Mouse (Mus musculus): Measurements from ENCODE around the gene Gm45521.

Gene Gm45521

DNA sequence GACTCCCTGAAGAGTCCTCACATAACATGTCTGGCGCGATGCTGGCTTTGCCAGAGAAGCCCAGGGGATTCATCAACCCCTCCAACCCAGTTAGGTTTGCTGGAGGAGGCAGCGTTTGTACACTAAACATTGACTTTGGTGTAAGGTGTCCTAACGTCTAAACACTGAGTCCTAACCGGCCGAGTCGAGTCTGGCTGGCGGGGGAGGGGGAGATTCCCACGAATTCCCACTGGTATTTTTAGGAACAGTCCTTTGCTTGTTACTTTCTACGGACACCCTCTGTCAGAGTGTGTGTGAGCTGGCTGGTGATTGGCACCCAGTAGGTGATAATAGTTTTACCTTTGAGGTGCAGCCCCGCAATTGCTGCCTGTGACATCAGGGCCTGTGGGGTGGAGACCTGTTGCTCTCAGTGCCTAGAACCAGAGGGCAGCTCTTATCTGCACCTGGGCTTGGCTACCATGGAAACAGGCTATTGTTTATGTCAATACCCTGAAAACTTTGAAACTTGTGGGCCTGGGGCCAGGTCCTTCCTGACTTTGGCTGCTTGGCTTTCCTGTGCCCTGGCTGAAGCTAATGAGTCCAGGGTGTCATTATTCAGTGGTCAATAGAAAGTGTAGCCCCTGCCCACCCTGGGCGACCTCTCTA, 4.4 kb upstream of the Gm45521 start:
- DNase-seq (ENCODE audit: low spot score), result peak; percentile 75

- no peak for DNase-seq (ENCODE audit: low spot score)
These were observed 3.0 kb upstream of the Gm45521 start for GRCm38 (mm10) chr14:7954071-7954471.

DNA sequence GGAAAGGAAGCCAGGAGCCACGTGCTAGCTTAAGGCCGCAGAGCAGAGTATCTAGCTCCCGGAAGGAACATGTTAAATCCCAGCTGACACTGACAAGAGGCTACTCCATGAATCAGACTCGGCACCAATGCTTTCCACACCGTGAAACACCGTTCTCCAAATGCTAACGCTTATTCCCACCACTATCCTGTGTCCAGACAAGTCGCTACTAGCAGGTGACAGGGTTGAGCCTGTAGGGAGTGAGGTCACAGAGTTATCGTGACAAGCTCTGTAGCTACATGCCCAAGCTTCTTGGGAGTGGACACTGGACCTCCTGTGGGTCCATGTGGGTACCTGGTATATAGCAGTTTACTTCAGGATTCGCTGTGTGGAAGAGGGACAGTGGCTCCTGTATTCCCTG, 661 bp upstream of the Gm45521 start:
- no peak for DNase-seq (ENCODE audit: low spot score)

- no peak for DNase-seq (ENCODE audit: low spot score)
These were observed 3.5 kb downstream of the Gm45521 start for GRCm38 (mm10) chr14:7960616-7961015.

- DNase-seq (ENCODE audit: low spot score), result no peak
These were observed 4.6 kb downstream of the Gm45521 start for GRCm38 (mm10) chr14:7961714-7962113.

- DNase-seq (ENCODE audit: low spot score), result no peak
These were observed 5.5 kb downstream of the Gm45521 start for GRCm38 (mm10) chr14:7962626-7963025.

DNA sequence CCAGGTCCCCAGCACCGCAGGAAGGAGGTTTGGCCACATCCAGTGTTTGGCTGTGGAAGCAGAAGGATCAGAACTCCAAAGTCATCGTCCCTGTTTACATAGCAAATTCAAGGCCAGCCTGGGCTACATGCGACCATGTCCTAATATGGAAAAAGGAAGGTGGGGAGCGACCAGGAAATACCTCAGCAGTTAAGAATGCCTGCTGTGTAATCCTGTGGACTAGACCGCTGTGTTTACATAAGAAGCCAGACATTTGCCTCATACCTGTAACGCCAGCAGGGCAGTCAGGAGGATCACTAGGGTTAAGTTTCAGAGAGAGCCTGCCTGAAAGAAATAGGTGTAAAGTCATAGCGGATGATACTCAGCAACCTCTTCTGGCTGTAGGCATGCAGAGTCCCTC, 6.1 kb downstream of the Gm45521 start:
- no peak for DNase-seq (ENCODE audit: low spot score)

- peak; percentile 76 for DNase-seq (ENCODE audit: low spot score)
These were observed 7.3 kb downstream of the Gm45521 start for GRCm38 (mm10) chr14:7964219-7964889.

- DNase-seq (ENCODE audit: low spot score), result peak; percentile 4
These were observed 14.9 kb downstream of the Gm45521 start for GRCm38 (mm10) chr14:7971889-7972493.

DNA sequence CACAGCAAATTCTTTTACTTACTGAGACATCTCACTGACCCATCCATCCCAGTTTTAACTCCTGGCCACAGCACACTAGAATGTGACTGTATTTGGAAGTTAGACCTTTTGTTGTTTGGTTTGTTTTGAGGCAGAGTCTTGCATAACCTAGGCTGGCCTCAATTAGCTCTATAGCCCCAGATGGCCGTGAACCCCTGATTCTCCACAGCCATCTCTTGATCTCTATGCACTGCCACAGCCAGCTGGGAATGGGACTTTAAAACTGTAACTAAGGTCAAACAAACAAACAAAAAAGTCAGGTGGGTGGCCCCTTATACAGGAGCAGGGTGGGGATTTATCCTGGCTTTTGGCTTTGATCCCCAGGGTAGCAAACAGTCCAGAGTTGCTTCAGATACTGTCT, 17.6 kb downstream of the Gm45521 start:
- DNase-seq (ENCODE audit: low spot score), result no peak

DNA sequence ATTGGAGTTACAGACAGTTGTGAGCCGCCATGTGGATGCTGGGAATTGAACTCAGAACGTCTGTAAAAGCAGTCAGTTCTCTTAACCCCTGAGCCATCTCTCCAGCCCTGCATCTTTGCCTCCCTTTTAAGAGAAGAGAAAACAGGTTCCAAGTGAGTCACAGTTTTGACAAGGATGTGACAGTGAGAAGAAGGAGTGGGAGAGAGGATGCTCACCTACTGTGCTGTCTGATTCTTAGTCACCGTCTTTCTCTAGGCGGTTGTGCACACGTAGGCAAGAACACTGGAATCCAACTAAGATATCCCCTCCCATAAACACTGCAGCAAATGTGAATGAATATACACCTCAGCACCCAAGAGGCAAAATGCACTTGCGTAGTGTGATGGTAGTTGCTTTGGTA, 18.1 kb downstream of the Gm45521 start:
- no peak for DNase-seq (ENCODE audit: low spot score)

DNA sequence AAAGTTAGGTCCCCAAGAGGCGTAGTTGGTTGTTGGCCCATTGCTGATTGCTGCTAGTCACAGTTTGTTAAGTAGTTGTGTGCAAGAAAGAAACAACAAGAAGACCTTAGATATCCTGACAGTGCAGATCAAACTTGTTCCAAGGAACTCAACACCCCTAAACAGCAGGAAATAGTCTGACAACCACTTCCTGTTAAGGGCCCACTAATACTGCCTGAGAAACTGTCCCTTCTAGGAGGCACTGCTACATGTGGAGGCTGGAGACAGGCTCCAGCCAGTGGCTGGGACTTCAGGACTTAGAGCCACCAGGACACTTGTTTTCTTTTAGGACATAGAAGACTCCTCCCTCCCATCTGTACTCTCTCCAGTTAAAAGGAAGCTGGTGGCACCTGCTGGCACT, 20.4 kb downstream of the Gm45521 start:
- DNase-seq (ENCODE audit: low spot score), result no peak

DNA sequence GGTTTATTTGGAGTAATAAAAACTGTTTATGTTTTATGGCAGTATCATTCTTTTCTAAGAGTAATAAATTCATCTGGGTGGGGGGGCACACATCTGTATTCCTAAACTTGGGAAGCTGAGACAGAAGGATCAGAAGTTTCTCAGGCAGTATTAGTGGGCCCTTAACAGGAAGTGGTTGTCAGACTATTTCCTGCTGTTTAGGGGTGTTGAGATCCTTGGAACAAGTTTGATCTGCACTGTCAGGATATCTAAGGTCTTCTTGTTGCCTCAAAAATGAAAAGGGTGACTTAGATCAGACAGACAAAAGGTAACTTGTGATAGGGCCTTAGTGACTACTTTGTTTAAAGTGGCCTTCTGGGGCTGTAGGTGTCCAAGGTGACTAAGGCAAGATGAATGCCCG, 21.1 kb downstream of the Gm45521 start:
- DNase-seq (ENCODE audit: low spot score), result no peak

- DNase-seq (ENCODE audit: low spot score), result no peak
These were observed 24.1 kb downstream of the Gm45521 start for GRCm38 (mm10) chr14:7981226-7981625.

DNA sequence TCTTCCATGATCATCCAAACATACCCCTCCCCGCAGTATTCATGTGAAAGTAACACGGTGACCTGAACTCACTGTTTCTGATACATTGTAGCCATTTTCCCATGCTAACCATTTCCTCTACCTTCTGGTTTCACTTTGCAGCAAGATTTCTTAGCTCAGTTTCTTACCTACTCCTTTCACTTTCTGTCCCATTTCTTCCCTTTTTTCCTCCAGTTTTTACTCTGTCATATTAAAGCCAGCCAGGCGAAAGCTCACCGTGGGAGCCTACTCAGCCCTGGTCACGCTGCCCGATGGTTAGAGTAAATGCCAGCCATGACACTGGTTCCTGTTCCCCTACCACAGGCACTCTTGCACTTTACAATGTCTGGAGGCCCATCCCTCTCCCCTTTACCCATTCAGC, 29.8 kb downstream of the Gm45521 start:
- no peak for DNase-seq (ENCODE audit: low spot score)

- DNase-seq (ENCODE audit: low spot score), result no peak
These were observed 32.3 kb downstream of the Gm45521 start for GRCm38 (mm10) chr14:7989371-7989770.

GRCm38 (mm10) chr14:7989961-7990360, 32.9 kb downstream of the Gm45521 start:
- DNase-seq (ENCODE audit: low spot score), result no peak

DNA sequence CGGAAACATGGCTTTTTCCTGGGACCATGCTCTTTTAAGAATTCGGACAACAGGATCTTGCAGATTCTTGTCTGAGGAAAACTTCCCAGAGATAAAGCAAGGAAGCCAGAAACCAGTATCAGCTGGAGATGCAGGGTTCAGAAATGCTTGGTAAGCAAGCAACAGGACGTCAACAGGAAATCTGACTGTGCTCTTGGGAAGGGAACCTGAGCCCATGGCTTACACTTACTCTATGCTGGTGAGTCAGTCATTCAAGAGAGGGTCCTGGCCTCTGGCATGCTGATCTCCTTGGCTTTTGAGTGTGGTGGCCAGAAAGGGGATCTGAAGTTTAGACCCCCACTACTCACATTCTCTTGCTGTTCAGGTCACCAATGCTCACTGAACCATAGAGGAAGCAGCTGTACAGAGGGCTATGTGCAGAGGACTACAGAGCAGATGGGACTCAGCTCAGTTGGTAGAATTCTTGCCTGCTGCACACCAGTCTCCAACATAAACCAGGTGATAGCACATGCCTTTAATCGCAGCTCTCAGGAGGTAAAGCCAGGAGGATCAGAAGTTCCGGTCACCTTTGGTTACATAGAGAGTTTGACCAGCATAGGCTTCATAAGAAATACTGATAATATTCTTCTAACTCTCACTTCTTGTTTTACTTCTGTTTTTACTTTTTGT, 34.2 kb downstream of the Gm45521 start:
- DNase-seq (ENCODE audit: low spot score), result no peak

DNA sequence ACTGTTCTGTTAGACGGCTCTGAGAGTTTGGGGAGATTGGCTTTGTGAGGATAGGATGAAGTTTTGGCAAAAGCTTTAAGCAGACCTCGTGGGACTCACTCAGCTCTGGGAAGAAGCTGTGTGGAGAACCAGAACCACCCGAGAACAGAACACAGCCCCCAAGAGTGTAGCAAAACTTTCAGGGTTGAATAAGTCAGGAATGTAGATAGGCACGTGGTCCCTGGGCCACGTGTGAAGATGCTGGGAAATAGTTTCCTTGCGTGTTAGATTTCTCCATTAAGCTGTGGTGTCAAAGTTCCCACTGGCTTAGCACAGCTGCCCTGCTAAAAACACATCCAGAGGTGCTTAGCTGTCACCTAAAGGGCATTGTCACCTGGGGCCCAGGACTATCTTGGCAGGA, 35.1 kb downstream of the Gm45521 start:
- no peak for DNase-seq (ENCODE audit: low spot score)

DNA sequence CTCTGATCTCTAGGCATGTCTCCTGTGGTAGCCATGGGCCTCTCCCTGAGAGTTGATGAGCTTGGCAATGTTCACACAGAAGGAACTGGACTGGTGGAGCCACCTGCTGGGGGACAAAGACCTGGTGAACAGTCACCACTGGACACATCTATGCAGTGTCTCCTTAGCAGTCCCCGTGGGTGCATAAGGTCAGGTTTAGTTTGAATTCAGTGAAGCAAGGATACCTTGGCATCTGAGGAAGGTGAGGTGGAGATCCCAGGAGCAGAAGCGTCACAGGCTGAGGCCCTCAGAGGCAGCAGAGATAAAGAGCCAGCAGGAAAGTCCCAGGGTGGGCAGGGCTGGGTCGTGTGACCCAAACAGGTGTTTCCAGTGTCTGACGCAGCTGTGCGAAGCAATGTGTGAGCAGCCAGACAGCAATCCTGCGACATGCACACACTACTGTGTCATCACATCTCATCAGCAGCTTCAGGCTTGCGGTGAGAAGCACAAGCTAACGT, 37.2 kb downstream of the Gm45521 start, which contains the start of gene Dnase1l3:
Gene Dnase1l3, minus strand, starts transcription at position 303 of the 497 bp plus-strand sequence.
- DNase-seq (ENCODE audit: low spot score), result peak; percentile 41

GRCm38 (mm10) chr14:7997255-7997696, 40.2 kb downstream of the Gm45521 start:
- peak; percentile 91 for DNase-seq (ENCODE audit: low spot score)

- no peak for DNase-seq (ENCODE audit: low spot score)
These were observed 41.9 kb downstream of the Gm45521 start for GRCm38 (mm10) chr14:7999030-7999429.

DNA sequence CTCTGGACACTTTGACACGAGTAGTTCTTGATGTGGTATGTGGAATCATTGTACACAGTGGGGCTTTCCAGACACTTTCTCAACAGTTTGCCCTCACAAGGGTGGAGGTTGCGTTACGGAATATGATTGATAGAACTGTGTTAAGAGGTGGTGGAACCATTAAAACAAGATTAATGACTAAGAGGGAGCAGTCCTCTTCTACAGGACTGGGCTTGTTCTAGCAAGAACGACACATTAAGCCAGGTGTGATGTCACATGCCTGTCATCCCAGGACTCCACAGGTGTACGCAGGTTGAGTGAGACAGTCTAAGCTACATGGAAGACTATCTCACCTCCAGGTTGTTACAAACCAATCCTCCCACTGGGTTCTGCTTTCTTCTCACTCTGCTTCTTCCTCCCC, 42.3 kb downstream of the Gm45521 start:
- DNase-seq (ENCODE audit: low spot score), result no peak
